Mouse (Mus musculus) liver, postnatal 0 days (tissue): ENCODE results near the gene Snapc4.

Source experiments
- CTCF ChIP-seq: sonication (generic); IDR thresholded peaks from 2 replicates; pipeline ENCODE4 v1.5.1; 2016; ENCODE audit warnings: antibody characterized with exemption, low read depth
- EP300 ChIP-seq: IDR thresholded peaks from 2 replicates; pipeline ENCODE4 v1.6.1; 2016; ENCODE audit warnings: antibody characterized with exemption, low read depth, mild to moderate bottlenecking

DNA sequence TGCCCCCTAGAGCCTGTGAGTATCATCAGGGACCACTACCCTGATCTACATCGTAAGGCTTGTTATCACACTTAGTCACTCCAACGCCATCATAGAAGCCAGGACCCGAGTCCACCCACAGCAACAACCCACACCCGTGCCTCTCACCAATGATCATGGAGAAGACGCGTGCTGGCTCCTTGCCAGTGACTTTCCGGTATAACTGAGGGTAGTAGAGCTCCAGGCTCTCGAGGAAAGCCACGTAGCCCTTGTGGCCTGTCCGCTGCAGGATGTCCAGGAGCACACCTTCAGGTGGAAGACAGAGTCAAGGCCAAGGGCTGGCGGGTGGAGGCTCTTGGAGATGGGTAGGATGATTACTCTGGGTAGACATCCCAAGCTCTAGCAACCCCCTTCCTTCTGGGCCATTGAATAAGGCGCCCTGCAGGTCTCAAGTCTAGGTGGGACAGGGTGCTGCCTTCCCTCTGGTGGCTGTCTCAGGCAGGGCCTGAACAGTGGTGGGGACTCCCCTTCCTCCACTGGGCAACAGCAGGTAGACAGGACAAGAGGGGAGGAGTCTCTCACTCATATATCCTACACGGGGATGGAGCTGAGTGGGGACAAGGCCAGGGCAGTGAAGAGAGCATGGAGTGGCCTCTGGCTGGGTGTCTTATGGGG lies 21.7 kb downstream of the Snapc4 start:
- TF ChIP-seq CTCF (no peak), EP300 (no peak)
